Mouse (Mus musculus) forebrain, embryonic 11.5 days (tissue): Measurements from ENCODE around the gene Ndufs2. TPM values are rescaled to one million over a fixed set of nuclear protein-coding genes. Genes with fewer than 3 reads are reported as not detected.

Source experiments
- ATAC-seq: fragments of 200-750 bp; cut with Nextera tagmentation; replicated peaks from 2 replicates; pipeline ENCODE4 v1.8.0; 2017; ENCODE audit warnings: moderate TSS enrichment; ENCODE audit not compliant: low FRiP score
- DNase-seq: peaks from one replicate; pipeline ENCODE4 v3.0.0-alpha.2; 2017; ENCODE audit warnings: low spot score
- H3K27ac ChIP-seq: fragments of 300-500 bp; sonication (generic); 2 replicates; pipeline ENCODE4 v1.5.1; 2014; ENCODE audit warnings: low read depth, low read length
- H3K27me3 ChIP-seq: fragments of 300-500 bp; sonication (generic); 2 replicates; pipeline ENCODE4 v1.6.1; 2014; ENCODE audit warnings: mild to moderate bottlenecking, low read length, mixed read lengths; ENCODE audit not compliant: control insufficient read depth, insufficient read depth
- H3K36me3 ChIP-seq: fragments of 300-500 bp; sonication (generic); 2 replicates; pipeline ENCODE4 v1.6.1; 2014; ENCODE audit warnings: mild to moderate bottlenecking, low read length, moderate library complexity, mixed read lengths; ENCODE audit not compliant: control insufficient read depth, insufficient read depth
- H3K4me1 ChIP-seq: fragments of 300-500 bp; sonication (generic); replicated peaks from 2 replicates; pipeline ENCODE4 v1.6.1; 2014; ENCODE audit warnings: low read length, mixed read lengths; ENCODE audit not compliant: control insufficient read depth, insufficient read depth
- H3K4me2 ChIP-seq: fragments of 300-500 bp; sonication (generic); 2 replicates; pipeline ENCODE4 v1.6.1; 2014; ENCODE audit warnings: low read depth, mild to moderate bottlenecking, low read length, moderate library complexity, mixed read lengths; ENCODE audit not compliant: severe bottlenecking
- H3K4me3 ChIP-seq: fragments of 300-500 bp; sonication (generic); 2 replicates; pipeline ENCODE4 v1.5.1; 2014; ENCODE audit warnings: low read depth, low read length
- H3K9ac ChIP-seq: fragments of 300-500 bp; sonication (generic); 2 replicates; pipeline ENCODE4 v1.6.1; 2014; ENCODE audit warnings: low read length
- H3K9me3 ChIP-seq: fragments of 300-500 bp; sonication (generic); 2 replicates; pipeline ENCODE4 v1.6.1; 2016; ENCODE audit warnings: low read length, mixed read lengths; ENCODE audit not compliant: control insufficient read depth
- WGBS: fragments of 180-500 bp; shearing (Covaris S2); extraction: QIAGEN DNeasy Blood & Tissue Kit; methylation state at CpG from one replicate; pipeline ENCODE4 v1.1.7; 2014; 5-methylcytosine and 5-hydroxymethylcytosine counted together
- polyA plus RNA-seq: library from polyadenylated mRNA; unstranded; fragments of >200 nt; fragmentation: Nextera tagmentation; extraction: Ambion mirVana; gene quantifications from 2 replicates; pipeline ENCODE4 v1.2.1, GENCODE M21; 2014

Gene Ndufs2
- polyA plus RNA-seq, 1 experiment from 2014 or later: 264 TPM

DNA sequence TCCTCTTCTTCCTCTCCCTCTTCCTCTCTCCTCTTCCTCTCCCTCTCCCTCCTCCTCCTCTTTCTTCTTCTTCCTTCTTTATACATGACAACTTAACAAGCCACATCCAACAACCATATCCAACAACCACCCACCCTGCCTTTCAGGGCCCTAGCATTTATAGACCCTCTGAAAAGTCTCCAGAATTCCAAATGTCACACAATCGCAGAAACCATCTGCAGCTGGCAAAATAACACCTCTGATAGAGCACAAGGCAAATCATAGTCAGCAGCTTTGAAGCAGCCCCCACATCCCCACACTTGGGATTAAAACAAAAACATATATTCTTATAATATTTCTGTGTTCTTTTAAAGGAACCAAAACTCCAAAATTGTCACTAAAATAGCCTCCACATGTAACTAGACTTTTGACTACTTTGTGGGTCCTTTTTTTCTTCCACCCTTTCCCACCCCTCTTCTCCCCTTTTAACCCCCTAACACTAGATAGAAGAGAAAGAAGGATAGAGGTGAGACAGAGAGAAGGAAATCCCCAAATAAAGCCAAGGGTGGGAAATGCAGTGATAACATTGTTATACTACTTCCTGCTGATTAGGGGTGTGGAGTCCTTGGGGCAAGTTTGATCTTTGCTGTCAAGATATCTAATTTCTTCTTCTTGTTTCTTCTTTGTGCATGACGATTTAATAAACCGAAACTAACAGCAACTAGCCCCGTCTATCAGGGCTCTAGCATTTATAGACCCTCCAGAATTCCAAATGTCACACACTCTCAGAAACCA lies 15.0 kb upstream of the Ndufs2 start:
- Histone ChIP-seq H3K9me3 (no peaks in the 10 kb centered on the region), H3K9ac (no peak overlapping the region), H3K4me1 (peaks cover 5% of the 10 kb centered on the region; the same call in 1 of the 2 replicates), H3K4me2 (no peak overlapping the region), H3K27ac (no peak overlapping the region), H3K36me3 (no peaks in the 10 kb centered on the region), H3K27me3 (no peaks in the 10 kb centered on the region), H3K4me3 (no peak overlapping the region)
- WGBS: 83% methylated on average over 4 of the region's 4 CpGs
- ATAC-seq: no peak
- no peak for DNase-seq

DNA sequence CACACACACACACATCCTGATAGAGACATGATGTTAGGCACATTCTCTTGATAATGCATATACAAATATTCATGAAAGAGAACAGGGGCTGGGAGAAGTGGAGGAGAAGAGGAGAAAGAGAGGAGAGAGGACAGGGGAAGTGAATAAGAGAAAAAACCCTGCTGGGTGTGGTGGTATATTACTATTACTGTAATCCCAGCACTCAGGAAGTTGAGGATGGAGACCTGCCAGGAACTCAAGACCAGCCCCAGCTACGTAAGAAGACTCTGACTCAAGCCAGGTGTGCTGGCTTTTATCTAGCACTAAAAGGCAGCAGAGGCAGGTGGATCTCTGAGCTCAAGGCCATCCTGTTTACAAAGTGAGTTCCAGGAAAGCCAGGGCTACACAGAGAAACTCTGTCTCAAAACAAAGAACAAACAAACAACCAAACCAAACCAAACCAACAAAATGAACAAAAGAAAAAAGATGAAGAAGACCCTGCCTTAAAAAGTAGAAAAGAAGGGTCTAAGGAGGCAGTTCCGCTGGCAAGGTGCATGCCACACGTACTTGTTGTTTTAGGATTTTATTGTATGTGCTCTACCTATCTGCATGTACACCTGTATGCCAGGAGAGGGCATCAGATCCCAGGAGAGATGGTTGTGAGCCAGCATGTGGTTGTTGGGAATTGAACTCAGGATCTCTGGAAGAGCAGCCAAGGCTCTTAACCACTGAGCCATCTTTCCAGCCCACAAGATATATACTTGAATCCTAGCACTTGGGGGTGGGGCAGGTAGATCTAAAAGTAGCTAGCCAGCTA lies 12.7 kb upstream of the Ndufs2 start:
- Histone ChIP-seq H3K9me3 (no peaks in the 10 kb centered on the region), H3K4me1 (no peaks in the 10 kb centered on the region), H3K4me3 (no peak overlapping the region), H3K27ac (no peak overlapping the region), H3K36me3 (no peaks in the 10 kb centered on the region), H3K9ac (no peak overlapping the region), H3K27me3 (no peaks in the 10 kb centered on the region), H3K4me2 (no peak overlapping the region)
- 86% methylated on average over 3 of the region's 3 CpGs for WGBS
- no peak; the same call in 1 of the 2 replicates for ATAC-seq
- DNase-seq: no peak

DNA sequence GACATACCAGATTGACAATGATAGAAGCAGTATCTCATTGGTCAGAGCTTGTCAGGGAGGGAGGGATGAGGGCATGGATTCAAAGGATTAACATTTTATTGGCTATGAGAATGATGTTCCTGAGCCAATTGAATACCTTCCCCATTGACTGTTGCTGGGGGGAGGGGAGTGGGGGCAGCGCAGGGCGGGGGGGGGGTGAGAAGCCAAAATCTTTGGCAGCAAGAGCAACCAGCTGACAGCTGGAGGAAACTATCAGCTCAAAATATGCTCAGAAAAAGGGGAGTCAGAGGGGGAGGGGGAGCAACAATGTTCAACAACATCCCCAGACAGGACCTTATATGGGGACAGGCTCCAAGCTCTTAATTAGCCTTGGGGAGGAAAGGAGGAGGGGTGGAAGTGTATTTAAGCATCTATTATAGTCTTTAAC lies 12.0 kb upstream of the Ndufs2 start:
- DNase-seq (no peak), ATAC-seq (peak; percentile 87)
- WGBS: 0% methylated on average over 2 of the region's 2 CpGs
- Histone ChIP-seq H3K27me3 (no peaks in the 10 kb centered on the region), H3K36me3 (no peaks in the 10 kb centered on the region), H3K9ac (no peak overlapping the region), H3K9me3 (no peaks in the 10 kb centered on the region), H3K4me3 (peak overlapping the region; percentile 14), H3K27ac (no peak overlapping the region), H3K4me2 (peak overlapping the region; percentile 46; the same call in 1 of the 2 replicates), H3K4me1 (no peaks in the 10 kb centered on the region)

GRCm38 (mm10) chr1:171262594-171263130 lies 11.5 kb upstream of the Ndufs2 start:
- H3K4me3 ChIP-seq: peak overlapping the region; percentile 14
- H3K27ac ChIP-seq: peak overlapping the region; percentile 25; the same call in 1 of the 2 replicates
- peak overlapping the region; percentile 46 for H3K4me2 ChIP-seq
- no peaks in the 10 kb centered on the region for H3K27me3 ChIP-seq
- 12% methylated on average over 8 of the region's 8 CpGs for WGBS
- no peaks in the 10 kb centered on the region for H3K9me3 ChIP-seq
- DNase-seq (peak; percentile 55), ATAC-seq (peak; percentile 45)
- no peaks in the 10 kb centered on the region for H3K36me3 ChIP-seq
- no peaks in the 10 kb centered on the region for H3K4me1 ChIP-seq
- H3K9ac ChIP-seq: no peak overlapping the region; the same call in 1 of the 2 replicates

- Histone ChIP-seq H3K27me3 (no peaks in the 10 kb centered on the region), H3K9me3 (no peaks in the 10 kb centered on the region), H3K36me3 (no peaks in the 10 kb centered on the region; the same call in 1 of the 2 replicates), H3K4me1 (no peaks in the 10 kb centered on the region), H3K9ac (no peak overlapping the region), H3K27ac (no peak overlapping the region), H3K4me3 (no peak overlapping the region), H3K4me2 (no peak overlapping the region)
- DNase-seq (no peak), ATAC-seq (no peak)
- WGBS: 83% methylated on average over 3 of the region's 3 CpGs
These were observed 9.1 kb upstream of the Ndufs2 start for GRCm38 (mm10) chr1:171260316-171260715.

DNA sequence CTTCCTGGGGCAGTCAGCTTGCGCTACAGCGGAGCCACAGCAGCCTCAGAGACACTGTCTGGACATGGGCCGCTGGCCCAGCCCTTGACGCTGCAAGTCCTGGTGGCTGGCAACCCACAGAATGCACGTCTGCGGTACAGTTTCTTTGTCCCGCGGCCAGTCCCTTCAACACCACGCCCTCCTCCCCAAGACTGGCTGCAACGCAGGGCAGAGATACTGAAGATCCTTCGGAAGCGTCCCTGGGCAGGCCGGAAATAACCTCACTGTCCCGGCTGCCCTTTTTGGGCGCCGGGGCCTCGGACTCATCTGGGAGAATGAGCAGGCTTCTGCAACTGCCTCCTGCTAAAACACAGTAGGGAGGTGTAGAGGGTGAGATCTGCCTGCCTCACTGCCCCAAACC lies 7.7 kb upstream of the Ndufs2 start:
- 80% methylated on average over 17 of the region's 17 CpGs for WGBS

DNA sequence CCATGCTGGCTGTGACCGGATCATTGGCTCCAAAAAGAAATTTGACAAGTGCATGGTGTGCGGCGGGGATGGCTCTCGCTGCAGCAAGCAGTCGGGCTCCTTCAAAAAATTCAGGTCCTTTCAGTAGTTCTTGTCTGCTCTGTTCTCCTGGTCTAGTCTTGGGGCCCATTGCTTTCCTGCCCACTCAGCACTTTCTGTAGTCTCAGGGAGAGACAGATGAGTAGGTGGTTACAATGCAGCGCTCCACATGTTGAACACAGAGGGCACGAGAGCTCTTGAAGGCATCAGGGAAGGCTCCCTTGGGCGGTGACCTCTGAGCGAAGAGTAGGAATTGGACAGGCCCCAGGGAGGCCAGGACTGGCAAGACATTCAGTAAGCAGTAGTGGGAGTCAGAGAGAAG lies 6.6 kb upstream of the Ndufs2 start:
- H3K9ac ChIP-seq: no peak overlapping the region
- H3K4me2 ChIP-seq: no peak overlapping the region
- no peak overlapping the region for H3K27ac ChIP-seq
- no peaks in the 10 kb centered on the region for H3K27me3 ChIP-seq
- H3K4me1 ChIP-seq: no peaks in the 10 kb centered on the region; the same call in 1 of the 2 replicates
- DNase-seq (no peak), ATAC-seq (no peak)
- H3K36me3 ChIP-seq: no peaks in the 10 kb centered on the region; the same call in 1 of the 2 replicates
- 90% methylated on average over 9 of the region's 9 CpGs for WGBS
- H3K4me3 ChIP-seq: no peak overlapping the region
- H3K9me3 ChIP-seq: no peaks in the 10 kb centered on the region

More for the DNA sequence above, 7.7 kb upstream of the Ndufs2 start:
- DNase-seq: no peak
- ATAC-seq: no peak
- no peaks in the 10 kb centered on the region; the same call in 1 of the 2 replicates for H3K36me3 ChIP-seq
- H3K27ac ChIP-seq: no peak overlapping the region
- H3K4me1 ChIP-seq: no peaks in the 10 kb centered on the region
- no peak overlapping the region for H3K4me3 ChIP-seq
- no peak overlapping the region for H3K4me2 ChIP-seq
- no peaks in the 10 kb centered on the region for H3K9me3 ChIP-seq
- H3K27me3 ChIP-seq: no peaks in the 10 kb centered on the region
- H3K9ac ChIP-seq: no peak overlapping the region

GRCm38 (mm10) chr1:171256937-171257548 lies 5.9 kb upstream of the Ndufs2 start:
- no peak overlapping the region for H3K27ac ChIP-seq
- H3K9me3 ChIP-seq: no peaks in the 10 kb centered on the region
- H3K4me1 ChIP-seq: peaks cover 6% of the 10 kb centered on the region; the same call in 1 of the 2 replicates
- H3K27me3 ChIP-seq: no peaks in the 10 kb centered on the region
- DNase-seq (peak; percentile 75), ATAC-seq (peak; percentile 29; the same call in 1 of the 2 replicates)
- H3K4me2 ChIP-seq: no peak overlapping the region
- H3K9ac ChIP-seq: no peak overlapping the region
- H3K36me3 ChIP-seq: no peaks in the 10 kb centered on the region; the same call in 1 of the 2 replicates
- WGBS: 69% methylated on average over 15 of the region's 15 CpGs
- no peak overlapping the region for H3K4me3 ChIP-seq
